Mouse (Mus musculus) brain, embryonic 14.5 days (tissue): ENCODE measurements at regions not wholly inside any gene's neighbourhood (a gene's known extent, or its start where the extent isn't known, plus 50 kb on each side); places are given as distances from the start of the nearest gene placed in this dataset.
A peak's percentile ranks its signal among the peaks of the same experiment; 100 is the strongest.
"Not testable (repeated sequence)": the region's sequence is repeated elsewhere in the genome, so short reads cannot be mapped to it uniquely, and the experiment has no call there.

Experiments
- DNase-seq: peaks from one replicate; pipeline ENCODE4 v3.0.0-alpha.2; 2011; ENCODE audit warnings: low read depth
- CTCF ChIP-seq: fragments of 200-500 bp; IDR thresholded peaks from 2 replicates; pipeline ENCODE4 v1.5.1; 2012; ENCODE audit warnings: inconsistent platforms, mild to moderate bottlenecking, moderate library complexity, borderline replicate concordance; ENCODE audit not compliant: insufficient read depth, insufficient read length; ENCODE audit errors: extremely low read depth
- POLR2A ChIP-seq: fragments of 200-500 bp; IDR thresholded peaks from 2 replicates; pipeline ENCODE4 v1.6.1; 2012; ENCODE audit warnings: mild to moderate bottlenecking, inconsistent platforms, borderline replicate concordance; ENCODE audit not compliant: poor library complexity, insufficient read depth, insufficient read length, severe bottlenecking; ENCODE audit errors: extremely low read depth

DNA sequence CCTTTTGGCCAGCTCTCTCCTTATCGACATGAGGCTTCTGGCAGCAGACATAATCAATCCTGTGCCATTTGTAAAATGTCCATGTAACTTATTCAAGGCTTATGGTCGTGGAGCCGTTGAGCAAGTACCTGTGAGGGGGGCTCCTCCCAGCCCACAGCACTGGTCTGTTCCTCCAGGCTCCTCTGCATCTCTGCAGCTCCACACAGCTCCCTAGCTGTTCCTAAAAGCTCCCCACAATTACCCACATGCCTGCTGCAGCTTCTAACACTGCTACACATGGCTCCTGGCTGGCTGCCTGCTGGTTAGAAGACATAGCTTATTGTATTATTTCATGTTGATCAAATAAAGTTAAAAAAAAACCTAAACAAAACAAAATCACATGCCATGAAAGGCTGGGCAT lies 77.9 kb downstream of the Tcp10c start:
- not testable (repeated sequence) for DNase-seq

DNA sequence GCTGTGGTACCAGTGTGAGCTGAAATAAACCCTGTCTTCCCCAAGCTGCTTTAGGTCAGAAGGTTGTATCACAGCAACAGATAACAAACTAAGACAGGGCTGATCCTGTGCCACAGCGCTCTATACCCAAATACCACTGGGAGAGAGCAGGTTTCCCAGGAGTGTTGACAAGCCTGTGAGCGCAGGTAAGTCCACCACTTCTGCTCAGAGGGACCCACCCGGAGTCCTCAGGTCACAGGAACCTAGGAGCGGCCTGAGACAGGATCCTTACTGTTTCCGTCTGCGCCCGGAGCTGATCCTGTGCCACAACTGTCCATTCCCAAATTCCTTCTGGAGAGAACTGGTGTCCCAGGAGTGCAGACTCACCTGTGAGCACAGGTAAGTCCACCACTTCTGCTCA lies 79.8 kb downstream of the Tcp10c start:
- not testable (repeated sequence) for DNase-seq

DNA sequence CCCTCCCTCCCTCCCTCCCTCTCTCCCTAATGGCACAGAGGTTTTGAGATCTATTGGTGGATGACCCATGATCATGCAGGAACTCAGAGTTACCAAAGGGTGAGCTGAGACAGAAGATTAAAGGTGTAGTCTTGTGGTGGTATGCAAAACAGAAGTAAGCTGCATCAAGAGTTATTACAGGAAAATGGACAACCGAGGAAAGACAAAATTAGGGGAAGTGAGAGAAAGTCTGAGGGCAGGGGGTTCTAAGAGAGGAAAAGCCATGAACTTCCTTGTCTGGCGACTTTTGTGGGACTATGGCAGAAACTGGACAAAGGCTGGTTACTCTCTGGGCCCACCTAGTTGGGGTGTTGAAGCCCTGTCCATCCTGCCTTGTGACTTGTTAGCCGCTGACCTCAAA lies 84.4 kb downstream of the Tcp10c start:
- not testable (repeated sequence) for DNase-seq

DNA sequence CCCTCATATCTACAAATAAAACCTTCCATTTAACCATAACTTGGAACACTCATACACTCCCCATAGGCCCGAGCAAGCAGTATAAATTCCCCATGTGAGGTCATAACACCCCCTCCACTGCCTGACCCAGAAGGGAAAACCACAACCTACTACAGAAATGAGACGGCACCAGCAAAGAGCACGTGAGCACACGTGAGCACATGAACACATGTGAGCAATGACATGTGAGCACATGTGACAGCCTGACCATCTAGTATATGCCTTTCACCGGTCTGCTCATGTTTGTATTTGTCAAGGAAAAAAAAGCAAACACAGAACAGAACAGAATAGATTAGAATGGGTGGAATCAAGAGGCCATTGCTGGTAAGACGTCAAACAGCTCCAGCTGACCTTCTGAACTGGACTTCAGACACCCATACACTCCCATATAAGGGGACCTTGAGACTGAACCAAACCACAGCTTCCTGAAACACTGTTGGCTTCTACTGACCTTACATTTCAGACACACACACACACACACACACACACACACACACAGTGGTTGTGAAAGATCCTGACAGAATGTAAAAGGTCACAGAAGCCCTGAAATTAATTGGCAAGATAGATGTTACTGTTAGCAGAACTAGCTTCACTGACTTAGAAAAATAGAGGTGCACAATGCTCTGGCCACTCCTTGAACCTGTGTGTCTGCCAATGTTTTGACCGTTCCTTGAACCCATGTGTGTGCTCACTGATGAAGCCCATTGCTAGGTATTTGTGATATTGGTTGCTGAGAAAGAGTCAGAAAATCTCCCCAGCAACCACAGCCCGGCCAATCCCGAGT lies 86.5 kb downstream of the Tcp10c start:
- DNase-seq: not testable (repeated sequence)

DNA sequence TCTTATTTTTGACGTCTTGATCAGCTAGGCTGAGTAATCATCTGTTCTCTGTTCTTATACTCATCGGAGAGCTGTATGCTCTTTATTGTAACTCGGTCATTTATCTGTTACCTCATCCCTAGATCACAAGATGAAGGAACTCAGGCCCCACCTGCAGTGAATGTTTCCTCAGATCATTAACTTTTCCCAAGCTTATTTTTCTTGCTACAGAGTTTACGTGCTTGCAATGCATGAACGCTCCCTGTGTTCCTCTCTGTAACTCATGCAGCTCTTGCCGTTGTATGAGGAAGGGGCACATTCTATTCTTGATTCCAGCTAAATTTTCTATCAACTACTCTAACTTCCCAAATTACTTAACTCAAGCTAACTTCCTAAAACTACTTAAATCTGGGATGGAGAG lies 87.9 kb downstream of the Tcp10c start:
- DNase-seq: not testable (repeated sequence)

DNA sequence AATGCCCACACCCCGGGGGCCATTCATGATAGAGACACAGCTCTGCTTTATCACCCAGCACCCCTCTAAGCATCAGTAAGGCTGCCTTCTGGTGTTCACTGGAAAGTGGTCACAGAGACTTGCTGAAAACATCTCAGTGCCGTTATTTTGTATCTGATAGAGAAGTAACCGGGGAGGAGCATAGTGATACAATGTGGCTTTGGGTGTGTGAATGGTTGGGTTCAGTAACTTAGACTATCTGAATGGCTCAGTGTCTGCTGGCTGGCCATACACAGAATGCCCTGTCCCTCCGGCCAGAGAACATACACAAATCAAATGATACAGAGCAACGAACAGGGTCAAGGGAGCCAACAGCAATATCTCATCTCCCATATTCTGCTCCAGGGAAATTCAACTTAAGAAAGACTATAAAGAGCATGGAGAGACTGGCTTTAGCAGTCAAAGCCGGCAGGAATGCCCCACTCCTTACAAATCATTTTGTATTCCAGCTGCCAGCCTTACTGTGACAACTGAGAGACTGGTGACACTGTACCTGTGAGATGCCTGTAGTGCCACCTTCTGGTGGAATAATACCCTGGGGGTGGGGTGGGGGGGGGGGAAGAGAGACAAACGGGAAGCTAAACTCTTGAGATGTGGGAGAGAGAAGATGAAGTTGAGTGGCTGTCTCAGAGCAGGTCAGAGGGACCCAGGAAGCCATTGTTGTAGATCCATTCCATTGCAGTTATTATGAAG lies 102.7 kb downstream of the Tcp10c start:
- DNase-seq: not testable (repeated sequence)

DNA sequence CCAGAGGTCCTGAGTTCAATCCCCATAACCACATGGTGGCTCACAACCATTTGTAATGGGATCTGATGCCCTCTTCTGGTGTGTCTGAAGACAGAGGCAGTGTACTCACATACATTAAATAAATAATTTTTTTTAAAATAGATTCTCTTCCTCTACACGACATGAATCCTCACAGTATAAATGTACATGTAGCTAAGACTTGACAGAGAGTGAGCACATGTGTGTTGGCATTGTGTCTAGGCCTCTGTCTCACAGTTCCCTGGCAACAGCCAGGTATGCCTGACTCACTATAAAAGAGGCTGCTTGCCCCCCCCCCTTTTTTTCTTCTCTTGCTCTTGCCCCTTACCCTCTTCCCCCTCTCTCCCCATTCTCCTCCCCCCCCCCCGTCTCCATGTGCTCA lies 103.6 kb downstream of the Tcp10c start:
- DNase-seq: not testable (repeated sequence)

DNA sequence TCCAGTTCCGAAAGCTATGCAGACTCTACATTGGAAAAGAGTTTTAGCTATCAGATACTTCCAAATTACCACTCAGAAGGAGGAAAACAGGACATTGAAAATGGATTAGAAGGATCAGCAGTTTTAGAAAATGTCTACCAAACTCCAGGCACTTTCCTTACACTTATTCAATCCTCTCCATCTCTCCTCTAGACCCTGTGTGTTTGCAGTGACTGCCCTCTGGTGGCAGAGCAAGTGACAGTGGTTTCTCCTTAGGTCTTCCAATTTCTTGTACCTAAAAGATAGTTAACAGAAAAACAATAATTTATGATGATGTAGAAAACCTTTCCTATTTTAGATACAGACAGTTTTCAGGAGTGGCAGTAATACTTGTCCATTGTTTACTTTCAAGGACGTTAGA lies 104.4 kb downstream of the Tcp10c start:
- not testable (repeated sequence) for DNase-seq

DNA sequence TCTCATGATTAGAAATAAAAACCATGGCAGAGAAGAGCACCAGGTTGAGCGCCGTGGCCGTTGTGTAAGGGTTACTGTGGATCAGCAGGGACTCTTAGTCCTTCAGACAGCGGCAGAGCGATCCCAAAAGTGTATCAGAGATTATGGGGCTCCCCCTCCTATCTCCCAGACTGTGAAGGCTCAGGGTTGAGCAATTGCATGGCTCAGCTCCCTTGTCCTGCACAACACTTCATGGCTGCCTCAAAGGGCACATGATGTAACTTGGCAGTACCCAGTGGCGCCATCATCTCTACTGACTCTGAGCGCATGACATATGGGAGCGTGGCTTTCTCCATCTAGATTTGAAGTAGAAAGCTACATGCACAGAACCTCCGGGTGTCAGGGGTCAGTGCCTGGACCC lies 108.3 kb downstream of the Tcp10c start:
- DNase-seq: not testable (repeated sequence)

DNA sequence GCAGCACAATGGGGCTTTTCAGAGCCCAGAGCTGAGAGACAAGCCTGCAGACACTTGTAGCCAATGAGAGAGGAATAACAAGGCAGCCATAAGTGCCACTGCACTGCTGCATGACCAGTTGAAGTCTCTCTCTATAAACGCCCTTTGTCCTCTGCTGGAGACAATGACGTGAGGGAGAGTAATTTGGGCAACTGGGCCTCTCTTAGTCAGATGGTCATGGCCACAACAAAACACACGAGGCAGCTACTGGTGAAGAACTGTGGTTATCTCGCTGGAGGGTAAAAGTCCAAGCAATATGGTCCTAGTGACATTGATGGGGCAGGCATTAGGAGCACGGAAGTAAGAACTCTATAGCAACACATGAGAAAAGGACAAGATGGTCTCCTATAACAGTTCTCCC lies 111.5 kb downstream of the Tcp10c start:
- DNase-seq: not testable (repeated sequence)

DNA sequence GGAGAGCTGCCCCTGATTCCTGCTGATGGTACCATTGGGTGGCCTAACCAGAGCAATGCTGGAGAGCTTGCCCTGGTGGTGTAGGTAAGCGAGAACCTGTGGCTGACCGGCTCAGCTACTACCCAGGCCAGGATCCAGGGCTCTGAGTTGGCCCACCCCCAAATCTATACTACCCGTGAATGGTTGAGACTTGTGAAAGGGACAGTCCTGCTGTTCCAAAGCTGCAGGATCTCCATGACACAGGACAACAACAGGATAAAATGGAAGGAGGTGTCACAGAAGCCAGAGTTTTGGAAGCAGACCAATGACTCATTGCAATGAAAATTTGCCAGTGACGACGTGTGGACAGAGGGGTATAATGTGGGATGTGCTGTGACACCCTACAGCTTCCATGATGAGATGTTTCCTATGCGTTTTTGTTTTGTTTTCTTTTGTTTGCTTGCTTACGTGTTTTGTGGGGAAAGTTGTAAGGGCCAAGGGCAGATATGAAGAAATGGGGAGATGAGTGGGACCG lies 115.6 kb downstream of the Tcp10c start:
- DNase-seq: not testable (repeated sequence)

DNA sequence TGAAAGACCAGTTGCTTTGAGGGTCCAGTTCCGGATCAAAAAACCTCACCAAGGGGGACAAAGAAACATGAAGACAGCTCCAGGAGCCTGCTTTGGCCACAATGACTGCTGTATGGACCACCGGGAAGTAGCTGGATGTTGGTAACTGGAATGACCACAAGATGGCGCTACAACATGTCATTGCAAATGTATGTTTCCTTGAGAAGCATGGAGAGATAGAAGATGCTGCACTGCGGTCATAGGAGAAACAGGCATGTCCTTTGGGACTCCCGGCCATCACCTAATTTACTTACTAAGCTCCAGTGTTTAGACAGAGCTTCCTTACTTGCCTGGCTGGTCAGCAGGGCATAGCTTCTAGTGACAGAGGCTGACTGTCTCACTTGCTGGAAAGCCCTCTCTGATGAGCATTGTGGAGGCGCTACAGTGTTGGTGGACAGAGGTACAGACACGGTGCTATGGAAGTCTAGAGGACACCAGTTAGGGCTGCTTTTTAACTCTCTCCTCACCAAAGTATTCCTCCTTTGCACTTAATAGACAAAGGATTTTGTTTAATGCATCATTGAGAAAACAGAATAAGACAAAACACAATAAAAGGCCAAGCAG lies 118.2 kb downstream of the Tcp10c start:
- peak; percentile 94 for DNase-seq
- TF ChIP-seq POLR2A (no peak), CTCF (peak; percentile 82; the same call in 1 of the 2 replicates)

DNA sequence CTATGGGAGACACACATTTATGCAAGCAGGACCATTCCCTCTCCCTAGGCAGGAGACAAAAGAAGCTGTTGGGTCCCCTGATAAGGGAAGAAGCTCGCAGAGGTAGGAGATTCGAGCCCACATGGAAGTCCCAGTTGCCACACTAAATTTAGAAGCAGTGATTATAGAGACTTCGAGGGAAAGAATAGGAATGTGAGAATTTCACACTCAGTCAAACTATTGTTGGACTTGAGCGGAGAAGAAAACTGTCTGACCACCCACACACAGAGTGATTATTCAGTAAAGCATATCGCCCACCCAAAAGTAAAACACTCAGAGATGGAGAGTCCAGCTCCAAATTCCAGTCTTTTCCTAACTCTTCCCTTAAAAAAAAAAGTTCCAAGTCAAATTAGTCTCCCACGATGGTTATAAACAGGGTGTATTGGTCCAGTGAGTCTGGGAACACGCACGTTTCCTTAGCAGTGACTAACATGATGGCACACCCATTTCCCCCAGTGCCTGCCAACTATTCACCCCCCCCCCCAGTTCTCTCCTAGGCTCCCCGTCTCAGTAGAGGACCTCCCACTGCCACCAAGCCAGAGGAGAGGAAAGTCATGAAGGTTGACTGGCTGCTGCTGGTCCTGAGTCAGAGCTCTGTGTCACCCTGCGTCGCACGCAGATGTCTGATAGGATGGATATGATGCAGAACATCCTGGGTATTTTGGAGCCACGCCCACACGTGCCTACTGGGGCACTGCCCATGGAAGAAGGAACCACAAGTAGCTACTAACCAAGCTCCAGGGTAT lies 120.1 kb downstream of the Tcp10c start:
- TF ChIP-seq CTCF (no peak), POLR2A (no peak)
- no peak for DNase-seq
